Mouse (Mus musculus) heart, embryonic 15.5 days (tissue): ENCODE data around the gene Tmem132d. TPM values are rescaled to one million over a fixed set of nuclear protein-coding genes. Genes with fewer than 3 reads are reported as not detected.
"Not testable (repeated sequence)": the region's sequence is repeated elsewhere in the genome, so short reads cannot be mapped to it uniquely, and the experiment has no call there.

Source experiments
- ATAC-seq: fragments of 200-750 bp; cut with Nextera tagmentation; replicated peaks from 2 replicates; pipeline ENCODE4 v1.8.0; 2017; ENCODE audit warnings: low read depth, moderate TSS enrichment; ENCODE audit not compliant: insufficient number of reproducible peaks, insufficient read depth, low FRiP score
- H3K27ac ChIP-seq: fragments of 300-500 bp; sonication (generic); 2 replicates; pipeline ENCODE4 v1.5.1; 2015; ENCODE audit warnings: mild to moderate bottlenecking, inconsistent platforms
- H3K27me3 ChIP-seq: fragments of 300-500 bp; sonication (generic); 2 replicates; pipeline ENCODE4 v1.6.1; 2015; ENCODE audit warnings: inconsistent platforms
- H3K36me3 ChIP-seq: fragments of 300-500 bp; sonication (generic); 2 replicates; pipeline ENCODE4 v1.6.1; 2015; ENCODE audit warnings: mild to moderate bottlenecking, inconsistent platforms
- H3K4me1 ChIP-seq: fragments of 300-500 bp; sonication (generic); replicated peaks from 2 replicates; pipeline ENCODE4 v1.6.1; 2015; ENCODE audit warnings: inconsistent platforms
- H3K4me2 ChIP-seq: fragments of 300-500 bp; sonication (generic); 2 replicates; pipeline ENCODE4 v1.6.1; 2015; ENCODE audit warnings: inconsistent platforms, mild to moderate bottlenecking, moderate library complexity
- H3K4me3 ChIP-seq: fragments of 300-500 bp; sonication (generic); 2 replicates; pipeline ENCODE4 v1.5.1; 2015; ENCODE audit warnings: mild to moderate bottlenecking, inconsistent platforms
- H3K9ac ChIP-seq: fragments of 300-500 bp; sonication (generic); 2 replicates; pipeline ENCODE4 v1.6.1; 2015; ENCODE audit warnings: mild to moderate bottlenecking, inconsistent platforms
- H3K9me3 ChIP-seq: fragments of 300-500 bp; sonication (generic); replicated peaks from 2 replicates; pipeline ENCODE4 v1.6.1; 2016; ENCODE audit warnings: inconsistent platforms
- WGBS: fragments of 180-500 bp; shearing (Covaris S2); methylation state at CpG from one replicate; pipeline ENCODE4 v1.1.7; 2015; ENCODE audit warnings: mixed read lengths; 5-methylcytosine and 5-hydroxymethylcytosine counted together
- polyA plus RNA-seq: library from polyadenylated mRNA; unstranded; fragments of >200 nt; fragmentation: Nextera tagmentation; extraction: Ambion mirVana; gene quantifications from 2 replicates; pipeline ENCODE4 v1.2.1, GENCODE M21; 2015

Gene Tmem132d
- polyA plus RNA-seq, 1 experiment from 2014 or later = 0.09 TPM

DNA sequence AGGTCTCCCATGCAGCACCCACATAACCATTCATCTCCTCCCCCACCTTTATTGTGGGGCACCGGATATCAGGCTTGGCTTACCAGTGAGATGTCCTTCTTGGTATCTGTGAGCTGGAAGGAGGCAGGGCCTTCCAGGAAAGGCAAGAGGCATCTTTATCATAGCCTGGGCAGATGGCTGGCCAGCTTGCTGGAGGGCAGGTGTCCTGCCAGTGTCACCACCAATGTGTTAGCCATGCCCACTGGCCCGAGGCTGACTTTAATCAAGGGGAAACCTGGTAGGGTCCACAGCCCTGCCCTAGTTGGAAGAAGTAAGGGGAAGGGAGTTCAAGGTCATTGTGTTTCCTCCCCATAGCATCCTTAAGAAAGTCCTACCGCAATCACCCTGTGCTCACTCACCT lies 676.9 kb downstream of the Tmem132d start:
- Histone ChIP-seq H3K9me3 (no peaks in the 10 kb centered on the region; the same call in 1 of the 2 replicates), H3K4me3 (no peak overlapping the region), H3K4me2 (no peak overlapping the region), H3K27me3 (no peaks in the 10 kb centered on the region), H3K9ac (no peak overlapping the region), H3K4me1 (peaks cover 3% of the 10 kb centered on the region; the same call in 1 of the 2 replicates), H3K27ac (no peak overlapping the region), H3K36me3 (no peaks in the 10 kb centered on the region)
- no peak for ATAC-seq
- WGBS = 76% methylated on average over 3 of the region's 3 CpGs

DNA sequence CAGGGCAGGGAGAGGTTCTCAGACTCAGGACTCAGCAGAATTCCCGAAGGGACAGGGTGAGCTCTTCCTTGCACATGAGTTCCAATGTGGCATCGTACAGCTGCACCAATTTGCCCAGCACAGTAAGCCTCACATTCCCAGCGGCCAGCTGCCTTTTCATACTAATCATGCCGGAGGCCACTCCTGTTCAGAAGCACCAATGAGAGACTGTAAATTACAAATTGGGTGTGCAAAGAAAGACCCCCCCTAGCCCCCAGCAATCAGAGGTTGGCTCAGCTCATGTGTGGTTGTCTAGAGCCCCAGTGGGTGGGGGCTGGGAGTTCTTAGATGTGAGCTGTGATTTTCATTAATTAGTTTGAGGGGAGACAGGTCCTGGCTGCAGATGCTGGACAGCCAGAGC lies 677.3 kb downstream of the Tmem132d start:
- H3K27me3 ChIP-seq = no peaks in the 10 kb centered on the region
- H3K4me1 ChIP-seq = peaks cover 3% of the 10 kb centered on the region; the same call in 1 of the 2 replicates
- no peak overlapping the region for H3K4me3 ChIP-seq
- H3K36me3 ChIP-seq = no peaks in the 10 kb centered on the region
- H3K27ac ChIP-seq = no peak overlapping the region
- no peak overlapping the region for H3K4me2 ChIP-seq
- no peaks in the 10 kb centered on the region; the same call in 1 of the 2 replicates for H3K9me3 ChIP-seq
- no peak overlapping the region for H3K9ac ChIP-seq
- 71% methylated on average over 4 of the region's 4 CpGs for WGBS
- no peak for ATAC-seq

- Histone ChIP-seq H3K4me3 (no peak overlapping the region), H3K4me2 (peak overlapping the region; percentile 39), H3K27me3 (no peaks in the 10 kb centered on the region), H3K4me1 (peaks cover 3% of the 10 kb centered on the region; the same call in 1 of the 2 replicates), H3K9me3 (no peaks in the 10 kb centered on the region; the same call in 1 of the 2 replicates), H3K9ac (no peak overlapping the region), H3K36me3 (no peaks in the 10 kb centered on the region), H3K27ac (no peak overlapping the region)
- WGBS = 15% methylated on average over 20 of the region's 20 CpGs
- no peak for ATAC-seq
These were observed 681.5 kb downstream of the Tmem132d start for GRCm38 (mm10) chr5:127751262-127751975.

DNA sequence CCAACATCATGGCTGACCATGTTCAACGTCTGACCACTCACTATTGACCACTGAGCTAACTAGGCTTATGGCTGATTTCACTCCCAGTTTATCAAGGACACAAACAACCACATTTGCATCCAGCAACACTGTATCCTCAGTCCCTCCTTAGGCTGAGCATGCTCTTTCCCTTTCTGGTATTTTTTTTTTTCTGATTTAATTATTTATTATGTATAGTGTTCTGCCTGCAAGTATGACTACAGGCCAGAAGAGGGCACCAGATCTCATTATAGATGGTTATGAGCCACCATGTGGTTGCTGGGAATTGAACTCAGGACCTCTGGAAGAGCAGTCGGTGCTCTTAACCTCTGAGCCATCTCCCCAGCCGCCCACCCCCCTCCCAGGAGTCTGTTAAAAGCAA lies 683.3 kb downstream of the Tmem132d start:
- not testable (repeated sequence) for H3K27ac ChIP-seq, H3K27me3 ChIP-seq, H3K4me2 ChIP-seq, H3K36me3 ChIP-seq, H3K9me3 ChIP-seq, ATAC-seq, H3K9ac ChIP-seq, H3K4me3 ChIP-seq, H3K4me1 ChIP-seq
- WGBS = 89% methylated on average over 3 of the region's 3 CpGs

DNA sequence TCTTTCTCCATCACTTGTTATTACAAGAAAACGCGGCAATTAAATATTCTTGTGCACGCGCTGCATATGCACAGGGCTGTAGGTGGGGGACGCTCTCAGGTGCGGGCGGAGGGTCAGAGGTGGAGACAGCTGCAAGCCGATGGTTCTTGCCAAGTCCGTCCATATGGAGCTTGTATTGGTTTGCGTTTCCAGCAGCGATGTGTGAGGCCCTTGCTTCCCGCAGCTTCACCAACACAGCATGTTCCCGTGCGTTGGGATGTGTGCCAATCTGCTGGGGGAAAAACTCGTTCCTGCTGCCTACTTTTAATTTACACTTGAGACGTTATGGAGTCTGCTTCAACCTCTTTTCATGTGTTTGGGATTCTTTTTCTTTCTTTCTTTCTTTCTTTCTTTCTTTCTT lies 691.5 kb downstream of the Tmem132d start:
- no peaks in the 10 kb centered on the region for H3K9me3 ChIP-seq
- no peaks in the 10 kb centered on the region for H3K27me3 ChIP-seq
- no peak overlapping the region for H3K4me2 ChIP-seq
- H3K9ac ChIP-seq = no peak overlapping the region
- WGBS = 83% methylated on average over 16 of the region's 16 CpGs
- H3K4me3 ChIP-seq = no peak overlapping the region
- no peak overlapping the region for H3K27ac ChIP-seq
- H3K36me3 ChIP-seq = no peaks in the 10 kb centered on the region
- ATAC-seq = no peak
- no peaks in the 10 kb centered on the region for H3K4me1 ChIP-seq

Other genes starting within 250 kb of the Tmem132d start
- 0.23 and 0.30 TPM in 2 replicates for gene Fzd10, start 167.8 kb upstream of the Tmem132d start, polyA plus RNA-seq